In genomic region chr7:89210506-89210905, GRCm38 (mm10) we compare ENCODE assay signal across 11 mouse cellular contexts.
DNase-seq lines count a peak whose midpoint lies in the region; ATAC-seq lines count a peak whose summit lies in the region.
"Had no signal": no experiment of that assay in that cellular context is flagged by ENCODE, and none has a peak within 500 bp of the region (broad histone marks: within the 10 kb centered on the region; RNA-seq: fewer than 3 reads in every experiment).

No protein-coding gene starts in this region.

- no peak for DNase-seq in hindbrain, embryonic 10.5 days (ENCODE audit: low spot score)
- DNase-seq in ZHBTc4 (ENCODE audit: low read depth, low spot score): peak; percentile 12
- DNase-seq in cerebellum, adult 18-20 months: no peak
- DNase-seq in adrenal gland, postnatal 4 days (ENCODE audit: low spot score in 2 of 2): no peak
- DNase-seq in lung, postnatal 10 days: no peak
- DNase-seq: cerebellum, postnatal 36 days; heart, postnatal 10 days had no signal

- ATAC-seq in hindbrain, embryonic 15.5 days (ENCODE audit: low FRiP score, low read depth): peak; percentile 30; the same call in 1 of the 2 replicates
- 0 out of 2 replicates have a peak, but pooled peaks have one; percentile 29 for ATAC-seq in embryonic facial prominence, embryonic 15.5 days (ENCODE audit: insufficient number of reproducible peaks, low FRiP score, low TSS enrichment, low read depth)
- 0 out of 2 replicates have a peak, but pooled peaks have one; percentile 27 for ATAC-seq in midbrain, embryonic 15.5 days (replicated peaks)
- ATAC-seq: activated CD4-positive, CD25-positive, alpha-beta regulatory T cell, adult 4 months had no signal

- H3K9me3 ChIP-seq in hindbrain, embryonic 15.5 days: no peaks in the 10 kb centered on the region
- H3K9me3 ChIP-seq in hindbrain, embryonic 10.5 days: no peaks in the 10 kb centered on the region
- no peaks in the 10 kb centered on the region for H3K9me3 ChIP-seq in embryonic facial prominence, embryonic 15.5 days (replicated peaks)
- H3K9me3 ChIP-seq in midbrain, embryonic 15.5 days: no peaks in the 10 kb centered on the region

- H3K27me3 ChIP-seq in hindbrain, embryonic 15.5 days: no peaks in the 10 kb centered on the region
- H3K27me3 ChIP-seq in hindbrain, embryonic 10.5 days (ENCODE audit: insufficient read depth, poor library complexity, severe bottlenecking): no peaks in the 10 kb centered on the region
- no peaks in the 10 kb centered on the region for H3K27me3 ChIP-seq in embryonic facial prominence, embryonic 15.5 days
- H3K27me3 ChIP-seq in midbrain, embryonic 15.5 days (replicated peaks): no peaks in the 10 kb centered on the region

- H3K4me2 ChIP-seq in hindbrain, embryonic 15.5 days: no peak overlapping the region
- H3K4me2 ChIP-seq in embryonic facial prominence, embryonic 15.5 days (replicated peaks): no peak overlapping the region
- no peak overlapping the region for H3K4me2 ChIP-seq in midbrain, embryonic 15.5 days

- 44% methylated on average over 6 of the region's 6 CpGs for WGBS in hindbrain, embryonic 15.5 days
- 36% methylated on average over 6 of the region's 6 CpGs for WGBS in hindbrain, embryonic 10.5 days
- 18% methylated on average over 6 of the region's 6 CpGs for WGBS in embryonic facial prominence, embryonic 15.5 days
- 10% methylated on average over 6 of the region's 6 CpGs for WGBS in midbrain, embryonic 15.5 days

- 0 out of 2 replicates have a peak overlapping the region, but pooled peaks have one; percentile 2 for H3K27ac ChIP-seq in hindbrain, embryonic 15.5 days (replicated peaks)
- no peak overlapping the region for H3K27ac ChIP-seq in hindbrain, embryonic 10.5 days
- H3K27ac ChIP-seq in embryonic facial prominence, embryonic 15.5 days (replicated peaks): no peak overlapping the region
- no peak overlapping the region for H3K27ac ChIP-seq in midbrain, embryonic 15.5 days

- H3K4me3 ChIP-seq in hindbrain, embryonic 15.5 days: no peak overlapping the region
- H3K4me3 ChIP-seq in hindbrain, embryonic 10.5 days: no peak overlapping the region
- no peak overlapping the region for H3K4me3 ChIP-seq in embryonic facial prominence, embryonic 15.5 days (replicated peaks)
- H3K4me3 ChIP-seq in midbrain, embryonic 15.5 days: no peak overlapping the region

- no peak overlapping the region for H3K9ac ChIP-seq in hindbrain, embryonic 15.5 days
- no peak overlapping the region for H3K9ac ChIP-seq in embryonic facial prominence, embryonic 15.5 days
- no peak overlapping the region for H3K9ac ChIP-seq in midbrain, embryonic 15.5 days

- H3K36me3 ChIP-seq in hindbrain, embryonic 15.5 days: no peaks in the 10 kb centered on the region
- no peaks in the 10 kb centered on the region for H3K36me3 ChIP-seq in hindbrain, embryonic 10.5 days
- no peaks in the 10 kb centered on the region for H3K36me3 ChIP-seq in embryonic facial prominence, embryonic 15.5 days
- H3K36me3 ChIP-seq in midbrain, embryonic 15.5 days (replicated peaks): no peaks in the 10 kb centered on the region

- H3K4me1 ChIP-seq in hindbrain, embryonic 15.5 days (replicated peaks): peaks cover 6% of the 10 kb centered on the region; the same call in 1 of the 2 replicates
- peaks cover 9% of the 10 kb centered on the region; the same call in 1 of the 2 replicates for H3K4me1 ChIP-seq in hindbrain, embryonic 10.5 days (replicated peaks)
- H3K4me1 ChIP-seq in embryonic facial prominence, embryonic 15.5 days: peaks cover 5% of the 10 kb centered on the region
- H3K4me1 ChIP-seq in midbrain, embryonic 15.5 days: peaks cover 8% of the 10 kb centered on the region
